Mouse (Mus musculus): Measurements from ENCODE around the gene Tmem117.

Tmem117 gene

DNA sequence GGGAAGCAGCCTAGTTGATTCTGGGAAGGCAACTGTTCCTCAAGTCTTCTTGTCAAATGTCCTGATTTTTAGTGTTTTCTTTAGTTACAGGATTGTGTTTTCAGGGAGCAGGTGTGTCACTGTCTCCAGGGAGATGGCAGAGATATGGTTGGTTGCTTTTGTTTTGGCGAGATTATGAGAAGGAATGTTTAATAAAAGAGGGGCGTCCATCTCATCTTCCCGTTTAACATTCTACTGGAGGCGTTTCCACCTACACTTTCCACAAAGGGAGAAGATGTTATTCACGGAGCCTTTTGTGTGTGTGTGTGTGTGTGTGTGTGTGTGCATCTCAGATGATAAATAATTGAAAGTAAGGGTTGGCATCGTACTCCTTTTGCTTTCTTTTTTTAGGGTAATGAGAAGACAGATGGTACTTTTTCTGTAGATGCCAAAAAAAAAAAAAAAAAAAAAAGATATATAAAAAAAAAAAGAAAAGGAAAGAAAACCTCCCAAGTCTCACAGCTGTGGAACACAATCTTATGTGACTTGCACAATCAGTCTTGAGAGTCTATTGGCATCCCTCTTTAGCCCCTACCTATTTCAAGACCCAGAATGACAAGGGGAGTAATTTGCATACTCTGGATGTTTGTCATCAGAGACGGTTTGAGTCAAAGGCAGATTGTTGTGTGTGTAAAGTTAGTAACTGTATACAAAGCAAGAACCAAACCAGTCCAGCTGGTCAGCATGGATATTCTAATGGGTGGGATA, 142.0 kb downstream of the Tmem117 start:
- no peak for DNase-seq (ENCODE audit: low spot score in 2 of 2)

DNA sequence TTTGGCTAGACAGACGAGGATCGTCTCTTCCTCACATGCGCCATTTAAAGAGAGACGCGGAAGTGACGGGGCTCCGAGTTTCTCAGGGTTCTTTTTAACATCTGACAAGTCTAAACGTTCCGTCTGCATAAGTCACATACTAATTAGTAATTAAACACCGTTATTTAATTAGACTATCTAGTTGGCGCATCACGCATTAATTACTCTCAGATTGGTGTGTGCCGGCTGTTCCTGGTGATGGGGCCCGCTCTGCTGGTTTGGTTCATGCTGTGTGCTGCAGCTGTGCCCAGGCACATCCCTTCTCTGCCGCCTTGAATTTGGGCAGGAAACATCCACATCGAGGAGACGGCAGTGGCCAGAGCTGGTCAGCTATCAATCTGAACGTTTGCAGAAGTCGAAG, 142.7 kb downstream of the Tmem117 start:
- DNase-seq (ENCODE audit: low spot score in 2 of 2), result no peak

DNA sequence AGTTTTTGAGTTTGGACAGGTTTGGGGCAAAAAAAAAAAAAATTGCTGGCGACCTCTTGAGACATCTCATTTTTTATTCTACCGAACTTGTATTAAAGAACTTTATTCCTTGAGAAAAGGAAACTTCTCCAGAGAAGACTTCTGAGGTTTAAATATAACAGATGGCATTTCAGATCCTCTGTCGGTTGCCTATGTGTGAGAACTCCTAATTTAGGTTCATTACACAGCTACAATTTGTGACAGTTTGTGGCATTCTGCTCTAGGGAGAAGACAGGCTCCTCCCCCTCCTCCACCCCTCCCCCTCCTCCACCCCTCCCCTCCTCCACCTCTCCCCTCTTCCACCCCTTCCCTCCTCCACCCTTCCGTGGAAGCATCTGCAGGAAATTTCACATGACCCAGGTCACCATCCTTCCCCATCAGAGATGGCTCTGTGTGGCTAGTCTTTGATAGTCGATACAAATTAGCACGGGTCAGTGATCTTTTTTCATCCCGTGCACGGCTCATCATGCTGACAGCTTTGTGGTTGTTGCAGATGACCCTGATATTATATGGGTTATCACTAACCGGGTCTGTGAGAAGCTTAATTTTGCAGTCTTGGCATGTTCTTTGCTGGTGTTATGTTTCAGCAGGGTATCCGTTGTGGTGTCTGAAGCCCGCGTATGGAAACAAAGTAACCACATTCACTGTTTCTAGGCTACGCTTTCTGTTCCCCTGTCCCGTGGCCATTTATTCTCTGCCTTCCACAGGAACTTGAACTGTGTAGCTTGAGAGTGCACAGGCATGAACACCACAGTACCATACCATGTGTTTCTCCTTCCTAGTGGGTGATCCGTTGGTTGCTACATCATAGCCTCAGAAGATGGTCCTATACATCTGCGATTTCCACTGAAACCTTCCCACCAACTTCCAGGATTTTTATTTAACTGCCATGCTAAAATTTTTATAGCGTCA, 147.4 kb downstream of the Tmem117 start:
- DNase-seq (ENCODE audit: low spot score in 2 of 2), result no peak

DNA sequence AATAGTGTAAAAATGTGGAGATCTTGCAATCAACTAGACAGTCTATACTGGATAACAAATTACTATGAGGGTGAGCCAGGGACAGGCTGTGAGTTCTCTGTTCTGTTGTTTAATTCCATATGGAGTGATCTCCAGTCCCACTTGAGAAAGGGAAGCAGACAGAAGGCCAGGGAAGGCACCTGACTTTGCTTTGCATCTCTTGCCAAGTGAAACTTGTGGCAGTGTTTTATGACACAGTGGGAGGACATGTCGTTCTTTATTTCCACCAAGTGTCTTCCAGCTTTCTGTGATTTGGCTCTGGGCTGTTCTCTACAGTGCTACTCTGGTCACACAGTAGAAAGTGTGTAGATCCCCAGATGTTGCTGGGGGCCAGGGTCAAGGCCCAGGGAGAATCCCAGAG, 152.5 kb downstream of the Tmem117 start:
- peak in 1 of 2 experiments; percentile 7 for DNase-seq (ENCODE audit: low spot score in 2 of 2)

DNA sequence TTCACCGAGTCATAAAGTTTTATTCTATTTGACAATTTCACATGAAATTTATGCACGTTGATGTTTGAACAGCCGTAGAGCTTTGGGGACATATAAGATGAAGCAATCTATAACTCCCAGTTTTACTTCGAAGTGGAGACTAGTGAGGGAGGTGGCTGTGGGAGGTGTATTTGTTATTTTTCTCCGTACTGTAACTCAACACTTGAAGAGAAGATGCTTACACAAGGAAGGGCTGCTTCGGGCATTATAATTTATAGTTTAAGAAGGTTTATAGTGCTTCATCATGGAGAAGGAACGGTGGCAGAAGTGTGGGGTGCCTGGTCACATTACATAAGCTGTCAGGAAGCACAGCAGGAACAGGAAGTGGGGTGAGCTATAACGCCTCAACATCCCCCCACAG, 164.4 kb downstream of the Tmem117 start:
- no peak for DNase-seq (ENCODE audit: low spot score in 2 of 2)

DNA sequence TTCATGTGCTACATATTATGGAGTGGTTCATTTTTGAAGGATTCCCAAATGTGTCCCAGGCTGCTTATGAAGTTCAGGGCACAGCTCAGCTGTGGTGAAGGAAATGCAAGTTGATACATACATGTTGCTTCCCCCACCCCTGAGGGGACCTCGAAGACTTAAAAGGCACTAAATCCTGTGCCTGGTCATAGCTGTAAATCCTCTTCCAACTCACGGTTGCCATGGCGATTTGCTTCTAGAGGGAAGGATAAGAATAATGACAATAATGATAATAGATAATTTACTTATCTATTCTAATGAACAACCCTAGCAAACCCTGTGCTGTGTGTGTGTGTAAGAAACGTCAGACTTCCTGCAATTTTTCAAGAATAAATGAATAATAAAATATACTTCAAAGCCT, 166.5 kb downstream of the Tmem117 start:
- DNase-seq (ENCODE audit: low spot score in 2 of 2), result no peak

DNA sequence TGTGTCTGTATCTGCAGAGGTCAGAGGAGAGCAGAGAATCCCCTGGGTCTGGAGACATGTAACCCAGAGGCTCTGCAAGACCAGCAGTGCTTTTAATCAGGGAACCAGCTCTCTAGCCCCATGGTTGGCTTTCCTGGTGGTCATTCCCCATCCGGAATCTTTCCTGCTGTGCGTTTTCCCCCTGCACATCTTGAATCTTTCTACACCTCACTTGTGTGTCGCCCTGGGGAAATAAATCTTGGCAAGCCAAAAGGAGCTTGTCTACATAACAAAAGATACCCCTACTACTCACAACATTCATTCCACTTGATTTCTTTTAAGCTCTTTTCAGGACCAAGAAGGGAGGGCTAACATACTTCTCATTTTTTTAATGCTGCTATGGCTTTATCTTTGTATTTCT, 169.2 kb downstream of the Tmem117 start:
- no peak for DNase-seq (ENCODE audit: low spot score in 2 of 2)

DNA sequence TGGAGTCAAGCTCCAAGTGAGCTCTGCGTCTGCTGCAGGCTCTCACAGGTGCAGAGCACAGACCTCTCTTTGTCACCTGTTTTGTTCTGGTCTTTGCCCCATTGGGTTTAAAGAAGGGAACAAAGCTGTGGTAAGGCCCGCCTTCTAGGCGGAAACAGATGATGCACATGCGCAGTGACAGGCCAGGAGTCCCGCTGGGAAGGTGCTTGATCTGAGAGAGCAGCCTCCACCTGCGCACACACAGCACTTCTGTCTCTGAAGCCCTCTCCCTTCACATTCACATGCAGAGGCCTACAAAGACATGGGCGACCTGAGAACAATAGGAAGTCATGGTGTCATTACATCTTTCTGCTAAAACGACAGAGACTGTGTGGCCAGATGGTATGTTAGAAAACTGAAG, 172.4 kb downstream of the Tmem117 start:
- no peak for DNase-seq (ENCODE audit: low spot score in 2 of 2)

DNA sequence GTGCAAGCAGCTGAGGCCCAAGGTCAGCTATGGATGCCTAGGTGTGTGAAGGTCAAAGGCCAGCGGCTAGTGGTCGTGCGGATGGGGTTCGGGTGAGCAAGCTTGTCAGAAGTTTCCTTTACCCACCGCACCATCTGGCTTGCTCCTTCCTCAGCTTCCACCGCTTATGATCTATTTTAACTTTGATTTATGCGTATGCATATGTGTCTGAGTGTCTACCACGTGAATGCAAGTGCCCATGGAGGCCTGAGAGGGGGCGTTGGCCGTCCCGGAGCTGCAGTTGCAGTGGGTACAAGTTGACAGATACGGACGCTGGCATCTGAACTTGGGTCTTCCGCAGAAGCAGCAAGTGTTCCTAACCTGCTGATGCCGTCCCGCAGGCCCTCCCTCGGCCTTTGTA, 173.8 kb downstream of the Tmem117 start:
- no peak for DNase-seq (ENCODE audit: low spot score in 2 of 2)

DNA sequence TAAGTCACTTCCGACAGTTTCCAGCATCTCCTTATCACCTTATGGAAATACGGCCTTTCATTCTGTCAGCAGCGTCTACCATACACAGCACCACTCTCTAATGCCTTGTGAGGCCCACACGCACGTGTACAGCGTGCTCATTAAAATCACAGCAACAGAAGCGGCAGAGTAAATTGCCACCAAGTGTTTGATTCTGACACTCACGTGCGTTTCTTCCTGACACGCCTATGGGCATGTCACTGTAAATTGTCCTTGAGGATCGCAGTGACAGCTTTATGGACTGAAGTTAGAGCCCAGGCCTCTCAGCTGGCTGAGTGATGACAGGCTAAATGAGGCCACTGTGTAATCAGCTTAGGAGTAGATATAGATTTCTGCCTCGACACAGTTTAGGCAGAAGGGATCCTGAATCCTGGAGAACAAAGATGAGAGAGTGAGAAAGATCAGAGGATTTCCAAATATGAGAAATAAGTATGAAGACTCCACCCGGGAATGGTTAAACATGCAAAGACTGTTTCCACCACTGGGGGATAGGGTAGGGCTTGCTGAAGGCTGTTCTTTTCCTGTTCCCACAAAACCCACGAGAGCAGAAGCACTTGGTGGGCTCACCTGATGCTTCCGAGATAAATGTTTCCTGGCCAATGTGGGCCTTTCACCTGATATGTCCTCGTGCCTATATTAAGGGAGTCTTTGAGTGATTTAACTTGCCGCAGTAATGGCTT, 174.8 kb downstream of the Tmem117 start:
- DNase-seq (ENCODE audit: low spot score in 2 of 2), result no peak

DNA sequence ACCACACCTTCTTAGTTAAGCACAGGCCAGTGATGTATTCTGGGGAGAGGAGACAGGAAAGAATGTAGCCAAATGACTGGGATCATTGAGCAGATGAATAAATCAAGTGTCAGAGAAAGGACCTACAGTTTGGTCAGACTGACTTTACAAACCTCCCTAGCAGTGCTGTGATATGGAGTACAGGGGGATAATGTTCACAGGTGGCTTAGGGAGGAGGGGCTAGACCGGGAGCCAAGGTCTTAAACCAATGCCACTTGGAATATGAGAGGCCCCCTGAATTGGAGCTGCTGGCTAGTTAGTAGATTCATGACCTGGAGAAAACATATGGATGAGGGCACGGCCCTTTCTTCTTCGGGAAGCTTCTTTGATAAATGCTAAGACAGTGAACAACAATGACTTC, 177.0 kb downstream of the Tmem117 start:
- no peak for DNase-seq (ENCODE audit: low spot score in 2 of 2)

DNA sequence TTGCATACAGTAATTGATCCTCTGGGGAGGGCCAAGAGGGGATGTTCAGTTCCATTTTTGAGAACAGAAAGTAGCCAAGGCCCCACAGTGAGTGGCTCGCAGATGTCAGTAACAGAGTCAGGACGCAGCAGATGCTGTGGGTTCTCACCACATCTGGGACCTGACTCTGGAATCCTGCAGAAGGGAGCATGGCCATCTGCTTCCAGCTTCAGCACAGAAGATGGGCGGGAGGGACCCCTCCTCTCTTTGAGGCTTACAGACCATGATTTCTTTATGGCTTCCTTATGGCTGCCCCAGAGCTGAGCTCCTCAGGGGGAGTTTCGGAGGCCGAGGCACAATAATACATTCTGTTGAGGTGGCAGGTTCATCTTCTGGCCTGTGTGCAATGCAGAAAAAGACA, 182.5 kb downstream of the Tmem117 start:
- DNase-seq (ENCODE audit: low spot score in 2 of 2), result no peak

DNA sequence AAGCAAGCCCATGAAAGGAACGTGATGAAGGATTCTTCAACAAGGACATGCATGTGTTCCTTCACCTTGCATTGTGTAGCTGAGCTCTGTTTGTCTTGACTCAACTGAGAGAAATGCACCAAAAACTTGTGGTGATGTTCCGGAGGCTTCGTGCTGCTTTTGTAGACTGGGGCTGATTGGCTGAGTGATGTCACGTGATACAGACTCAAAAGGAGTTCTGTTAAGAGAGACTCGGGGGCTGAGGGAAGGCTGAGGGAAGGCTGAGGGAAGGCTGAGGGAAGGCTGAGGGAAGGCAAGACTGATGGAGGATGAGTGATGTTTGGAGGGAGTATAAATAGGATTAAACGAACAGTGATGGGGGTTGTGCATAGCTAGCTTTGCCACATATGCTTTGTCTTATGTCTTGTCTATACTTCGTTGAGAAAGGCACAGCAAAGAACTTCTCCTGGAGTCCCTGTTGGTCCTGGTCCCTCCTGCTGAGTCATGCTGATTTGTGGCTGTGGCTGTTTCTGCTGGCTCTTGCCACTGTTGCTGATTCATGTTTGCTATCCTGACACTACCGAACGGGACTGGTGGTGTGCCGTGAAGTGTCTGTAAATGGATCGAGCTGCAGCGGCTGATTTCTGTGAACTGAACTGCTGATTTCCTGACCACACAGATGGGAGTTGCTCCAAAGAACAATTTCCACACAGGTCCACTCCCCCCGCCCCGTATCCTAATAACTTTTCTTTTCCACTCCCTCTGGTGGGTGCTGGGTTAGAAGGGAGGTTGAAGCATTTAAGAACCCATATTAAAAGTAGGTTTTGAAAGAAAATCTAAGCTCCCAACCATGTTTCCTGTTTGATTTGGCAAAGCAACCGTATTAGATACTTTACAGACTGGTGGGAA, 185.4 kb downstream of the Tmem117 start:
- peak in 1 of 2 experiments; percentile 9 for DNase-seq (ENCODE audit: low spot score in 2 of 2)

DNA sequence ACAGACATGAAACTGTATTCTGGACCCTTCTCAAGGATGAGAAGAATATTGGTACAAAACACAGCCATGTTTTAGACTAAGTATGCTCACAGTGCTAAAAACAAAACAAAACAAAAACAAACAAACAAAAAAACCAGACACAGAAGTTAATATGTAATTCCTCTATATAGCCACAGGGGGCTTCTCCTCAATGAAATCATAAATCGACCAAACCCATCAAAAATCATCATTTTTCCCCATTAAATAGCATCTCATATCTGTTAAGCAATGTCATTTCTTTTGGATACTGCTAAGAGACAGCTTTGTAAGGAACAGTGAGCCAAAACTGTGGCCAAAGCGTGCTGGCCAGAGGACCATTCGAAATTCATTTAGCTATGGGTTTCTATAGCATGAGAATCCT, 206.6 kb downstream of the Tmem117 start:
- no peak for DNase-seq (ENCODE audit: low spot score in 2 of 2)

DNA sequence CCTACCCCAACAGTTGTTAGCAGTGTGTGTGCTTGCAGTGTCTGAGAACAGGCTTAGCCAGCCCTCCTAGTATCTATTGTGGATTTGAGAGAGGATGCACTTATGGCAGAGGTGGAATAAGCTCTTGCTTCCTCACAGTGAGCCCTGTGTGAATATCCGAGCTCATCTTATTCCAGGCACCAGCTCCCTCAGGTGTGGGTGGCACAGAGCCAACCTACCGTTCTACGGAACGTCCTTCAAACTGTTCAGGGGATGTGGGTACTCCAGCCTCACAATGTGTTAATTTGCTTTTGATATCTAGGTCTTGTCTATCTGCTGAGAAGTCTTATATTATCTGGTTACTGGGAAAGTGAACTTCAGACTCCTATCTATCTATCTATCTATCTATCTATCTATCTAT, 209.6 kb downstream of the Tmem117 start:
- no peak for DNase-seq (ENCODE audit: low spot score in 2 of 2)

DNA sequence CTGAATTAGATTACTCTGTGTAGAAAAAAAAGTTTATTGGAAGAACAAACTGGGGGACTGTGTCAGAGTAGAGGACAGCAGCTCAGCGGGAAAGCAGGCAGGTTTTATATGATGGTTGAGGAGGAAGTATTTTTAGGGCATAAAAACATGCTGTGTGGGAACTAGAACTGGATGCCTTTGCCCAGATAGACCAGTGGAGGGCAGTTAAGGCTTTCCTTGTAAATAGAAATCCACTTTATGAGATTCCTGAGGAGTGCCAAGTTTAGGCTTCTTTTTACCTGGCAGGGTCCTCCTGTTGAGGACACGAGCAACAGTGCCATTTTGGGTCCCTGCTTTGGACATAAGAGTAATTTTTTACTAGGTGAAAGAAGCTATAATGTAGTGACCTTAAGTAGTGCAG, 218.5 kb downstream of the Tmem117 start:
- DNase-seq (ENCODE audit: low spot score in 2 of 2), result no peak

DNA sequence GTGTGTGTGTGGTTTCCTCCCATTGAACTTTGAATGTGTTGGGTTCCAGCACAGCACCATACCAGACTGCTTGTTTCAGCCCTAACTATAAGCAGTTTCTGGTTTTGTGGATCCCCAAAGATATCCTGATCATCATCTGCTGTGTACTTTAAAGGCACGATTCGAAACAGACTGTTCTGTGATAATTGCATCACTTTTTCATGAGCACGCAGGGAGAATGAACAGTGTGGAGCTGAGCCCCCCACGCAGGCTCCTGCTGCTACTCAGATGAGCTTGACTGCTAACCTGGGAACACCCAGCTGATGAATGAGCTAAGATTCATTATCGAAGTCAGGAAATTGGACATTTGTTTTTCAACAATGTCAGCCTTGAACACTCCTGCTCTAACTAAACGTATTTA, 230.6 kb downstream of the Tmem117 start:
- DNase-seq (ENCODE audit: low spot score in 2 of 2), result no peak

DNA sequence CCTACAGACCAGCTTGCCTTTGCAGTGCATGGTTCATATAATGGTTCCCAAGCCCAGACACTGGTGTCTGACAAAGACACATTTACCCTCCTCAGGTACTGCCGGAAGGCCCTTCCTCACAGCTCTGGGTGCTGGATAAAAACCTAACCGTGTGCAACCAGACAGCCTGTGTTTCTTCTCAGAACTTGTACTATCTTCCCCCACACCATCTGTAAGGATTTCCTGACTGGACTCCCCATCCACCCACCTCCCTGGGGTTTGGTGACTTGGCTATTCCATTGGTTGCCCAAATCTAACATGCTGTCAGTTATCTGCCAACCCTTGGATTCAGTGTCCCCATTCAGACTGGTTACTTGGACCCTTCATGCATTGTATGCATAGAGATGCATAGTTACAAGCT, 232.1 kb downstream of the Tmem117 start:
- DNase-seq (ENCODE audit: low spot score in 2 of 2), result no peak

DNA sequence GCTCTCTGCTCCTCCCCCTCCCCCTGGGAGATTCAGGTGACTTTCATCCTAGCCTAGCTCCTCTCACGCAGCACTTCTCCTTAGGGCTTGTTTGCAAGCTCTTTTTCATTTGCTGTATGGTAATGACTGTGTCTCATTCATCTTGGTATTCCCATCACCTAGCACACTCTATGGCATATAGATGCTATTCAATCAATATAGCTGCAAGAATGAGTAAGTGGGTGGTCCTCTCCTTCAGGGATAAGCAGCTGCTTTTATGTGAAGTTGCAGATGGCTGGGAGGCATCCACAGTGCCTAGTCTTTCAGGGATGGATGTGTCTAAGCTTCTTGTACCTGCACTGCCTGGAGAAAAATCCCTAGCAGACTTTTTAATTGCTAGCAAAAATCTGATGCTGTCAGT, 235.1 kb downstream of the Tmem117 start:
- DNase-seq (ENCODE audit: low spot score in 2 of 2), result no peak

DNA sequence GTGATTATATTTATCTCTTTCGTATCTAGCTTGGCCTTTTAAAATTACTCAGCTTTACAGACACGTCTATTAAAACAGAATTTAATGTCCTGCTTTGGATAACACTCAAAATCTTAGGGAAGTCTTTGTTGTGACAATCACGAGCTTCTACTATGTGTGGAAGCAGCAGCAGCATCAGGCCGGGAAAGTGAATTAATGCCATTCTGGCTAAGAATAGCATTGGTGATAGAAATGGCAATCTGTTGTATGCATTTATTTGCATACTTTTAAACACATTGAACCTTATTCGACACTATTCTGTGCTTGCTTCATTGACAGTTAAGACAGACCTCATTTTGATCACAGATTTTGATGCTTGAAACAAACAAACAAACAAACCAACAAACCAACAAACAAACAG, 239.3 kb downstream of the Tmem117 start:
- no peak for DNase-seq (ENCODE audit: low spot score in 2 of 2)

DNA sequence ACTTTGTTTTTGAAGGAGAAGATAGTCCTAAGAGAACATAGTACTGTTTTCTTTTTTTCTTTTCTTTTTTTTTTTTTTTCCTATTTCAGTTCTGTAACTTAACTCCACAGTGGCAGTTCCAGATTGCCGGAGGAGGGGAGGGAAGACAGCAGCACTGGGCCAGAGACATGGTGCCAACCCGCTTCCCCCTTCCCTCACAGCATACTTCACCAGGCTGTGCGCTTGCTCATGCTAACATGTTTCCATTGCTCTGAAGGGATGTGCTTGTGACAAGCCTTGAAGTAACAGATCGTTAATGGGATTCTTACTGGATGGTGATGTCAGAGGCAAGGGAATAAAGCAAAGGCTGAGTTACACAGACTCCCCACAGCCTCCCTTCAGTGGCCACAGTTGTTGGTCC, 256.0 kb downstream of the Tmem117 start:
- no peak for DNase-seq (ENCODE audit: low spot score in 2 of 2)
